Mouse (Mus musculus) erythroblast, embryonic 14.5 days (primary cell): Measurements from ENCODE around the gene Scp2.

Source experiments
- GATA1 ChIP-seq: IDR thresholded peaks from 2 replicates; pipeline ENCODE4 v1.6.1; 2012; ENCODE audit warnings: low read length, inconsistent platforms, mixed read lengths
- TAL1 ChIP-seq: IDR thresholded peaks from 3 replicates; pipeline ENCODE4 v1.6.1; 2012; ENCODE audit warnings: low read length, inconsistent platforms, mixed read lengths

GRCm38 (mm10) chr4:108023186-108023585 lies 121.6 kb downstream of the Scp2 start:
- TF ChIP-seq GATA1: no peak
- no peak for TF ChIP-seq TAL1
